Mouse (Mus musculus) c-Kit-positive CD71-positive TER-119-positive erythroid progenitor cells, embryonic 14.5 days (primary cell): Measurements from ENCODE around the gene Phex.

Experiments
- DNase-seq: peaks from one replicate; pipeline ENCODE4 v3.0.0-alpha.2; 2013; ENCODE audit warnings: low spot score

Gene Phex

DNA sequence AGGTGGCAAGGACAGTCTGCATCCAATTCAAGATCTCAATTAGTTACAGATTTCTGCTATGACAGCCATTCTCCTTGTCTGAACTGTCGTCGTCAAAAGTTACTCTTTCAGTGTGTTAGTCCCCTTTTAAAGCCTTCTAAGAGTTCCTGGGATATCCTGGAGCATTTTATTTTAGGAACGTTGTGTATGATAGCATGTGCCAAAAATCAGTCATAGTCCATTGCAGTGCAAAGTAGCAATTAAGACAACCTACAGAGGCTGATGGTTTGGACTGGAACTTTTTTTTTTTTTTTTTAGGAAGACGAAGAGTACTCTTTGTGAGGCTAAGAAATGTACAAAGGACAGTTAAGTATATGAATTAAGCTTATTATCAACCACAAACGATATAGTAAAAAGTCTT, at the start of gene Phex:
Phex (minus strand) TSS at position 101 of the 400 bp plus-strand sequence.
- no peak for DNase-seq

DNA sequence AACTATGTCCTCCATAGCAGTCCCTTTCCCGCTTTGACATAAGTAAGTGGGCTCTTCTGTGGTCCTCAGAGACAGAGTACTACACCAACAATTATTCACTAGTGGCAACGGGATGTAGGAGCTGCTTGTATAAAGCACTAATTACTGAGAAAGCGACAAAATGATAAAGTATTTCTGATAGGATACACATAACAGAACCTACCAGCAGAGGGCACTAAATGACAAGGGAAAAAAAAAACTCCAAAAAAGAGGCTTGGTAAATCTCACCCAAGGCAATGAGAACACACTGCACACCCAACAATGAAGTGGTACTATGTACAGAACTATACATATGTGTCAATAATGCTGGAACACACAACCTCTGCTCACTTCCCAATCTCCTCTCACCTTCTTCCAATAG, 47.6 kb upstream of the Phex start:
- DNase-seq = peak; percentile 4

DNA sequence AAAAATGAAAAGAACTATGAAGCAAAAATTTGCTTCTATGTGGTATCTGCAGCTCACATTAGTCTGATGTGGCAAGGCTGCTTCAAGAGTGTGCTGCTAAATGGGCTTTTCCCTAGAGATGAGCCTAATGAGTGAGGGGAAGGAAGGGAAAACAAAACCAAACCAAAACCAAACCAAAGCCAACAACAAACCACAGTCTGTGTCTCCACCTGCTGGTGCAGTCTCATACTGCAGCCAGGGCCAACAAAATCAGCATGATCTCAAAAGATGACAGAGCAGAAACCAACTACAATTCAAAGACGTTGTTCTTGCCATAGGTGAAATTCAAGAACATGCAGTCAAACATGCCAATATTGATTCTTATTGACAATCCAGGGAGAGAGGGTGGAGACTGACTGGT, 39.3 kb upstream of the Phex start:
- peak; percentile 32 for DNase-seq

DNA sequence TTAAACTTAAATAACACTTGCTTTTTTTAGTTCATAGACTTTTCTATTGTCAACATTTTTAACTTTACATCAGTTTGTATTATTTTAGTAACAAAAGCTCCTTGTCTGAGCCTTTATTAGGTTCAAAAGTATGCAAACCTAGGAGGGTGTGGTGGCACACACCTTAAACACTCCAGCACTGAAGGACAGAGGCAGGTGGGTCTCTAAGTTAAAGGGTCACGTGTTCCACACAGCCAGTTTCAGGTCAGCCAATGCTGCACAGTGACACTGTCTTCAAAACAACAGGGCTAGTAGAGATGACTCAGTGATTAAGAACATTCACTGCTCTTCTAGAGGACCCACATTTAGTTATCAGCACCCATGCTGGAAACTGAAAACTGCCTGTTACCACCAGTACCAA, 33.9 kb upstream of the Phex start:
- no peak for DNase-seq

DNA sequence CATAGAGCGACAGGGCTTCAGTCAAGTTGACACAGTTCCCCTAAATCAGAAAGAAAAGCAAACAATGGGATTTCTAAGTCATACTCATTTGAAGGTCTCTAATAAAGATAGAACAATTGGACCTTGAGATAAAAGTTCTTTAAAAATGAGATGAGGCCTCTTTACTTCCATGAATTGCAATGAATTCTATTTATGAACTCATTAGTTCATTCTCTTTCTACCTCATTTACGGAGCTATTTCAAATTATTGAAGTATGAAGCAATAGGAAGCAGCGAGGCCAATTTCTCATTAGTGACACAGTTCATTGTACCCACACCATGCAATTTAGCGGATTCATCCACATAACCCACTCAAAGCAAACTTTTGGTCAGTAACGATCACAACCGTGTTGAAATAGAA, 32.3 kb upstream of the Phex start:
- no peak for DNase-seq

DNA sequence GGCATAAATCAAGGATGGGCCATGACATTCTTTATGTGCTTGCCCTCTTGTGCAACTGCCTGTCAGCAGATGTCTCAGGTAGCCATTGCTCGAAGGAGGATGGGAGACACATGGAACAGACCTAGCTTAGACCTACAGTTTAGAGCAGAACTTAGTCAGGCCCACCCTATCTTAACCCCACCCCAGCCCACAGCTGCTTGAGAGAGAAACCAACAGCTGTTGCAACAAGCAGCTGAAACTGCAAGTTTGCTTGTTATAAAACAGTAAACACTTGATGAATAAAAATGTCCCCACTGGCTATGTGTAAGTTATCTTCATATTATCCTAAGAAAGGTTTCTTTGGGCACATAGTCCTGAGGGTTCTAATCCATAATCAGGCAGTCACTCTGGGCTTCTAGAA, 19.7 kb upstream of the Phex start:
- DNase-seq = no peak

DNA sequence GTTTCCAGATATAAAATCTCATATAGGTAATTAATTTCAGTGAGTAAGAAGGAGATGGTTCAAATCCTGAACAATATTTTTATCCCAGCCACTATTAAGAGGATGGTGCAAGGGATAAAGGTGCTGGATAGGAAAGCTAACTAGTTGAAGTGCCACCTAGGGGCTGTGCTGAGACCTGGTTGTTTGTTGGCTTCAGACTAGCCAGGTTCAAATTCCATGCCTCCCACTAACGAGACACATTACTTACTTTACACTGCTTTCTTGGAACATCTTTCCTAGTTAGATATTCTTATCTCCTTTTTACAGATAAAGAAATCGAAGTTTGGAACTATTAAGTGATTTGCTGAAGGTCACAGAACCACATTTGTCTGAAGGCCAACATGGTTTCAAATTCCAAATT, 4.3 kb upstream of the Phex start:
- no peak for DNase-seq

DNA sequence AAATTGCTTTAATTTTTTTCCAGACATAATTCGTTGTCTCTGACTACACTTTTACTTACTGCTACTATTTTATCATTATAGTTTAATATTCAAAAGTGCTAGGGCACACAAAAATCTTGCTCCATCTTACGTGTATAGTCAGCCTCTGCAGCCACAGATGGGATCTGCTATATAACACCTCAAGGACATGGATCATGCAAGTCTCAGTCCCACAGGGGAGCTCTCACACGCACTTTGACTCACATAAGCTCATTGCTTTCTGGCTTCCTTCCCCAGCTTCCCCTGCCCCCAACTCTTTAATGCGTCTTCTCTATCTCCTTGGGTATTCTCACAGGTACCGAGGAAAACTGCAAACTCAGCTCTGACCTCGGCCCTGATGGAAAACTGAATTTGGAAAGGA, 10.2 kb downstream of the Phex start:
- no peak for DNase-seq

DNA sequence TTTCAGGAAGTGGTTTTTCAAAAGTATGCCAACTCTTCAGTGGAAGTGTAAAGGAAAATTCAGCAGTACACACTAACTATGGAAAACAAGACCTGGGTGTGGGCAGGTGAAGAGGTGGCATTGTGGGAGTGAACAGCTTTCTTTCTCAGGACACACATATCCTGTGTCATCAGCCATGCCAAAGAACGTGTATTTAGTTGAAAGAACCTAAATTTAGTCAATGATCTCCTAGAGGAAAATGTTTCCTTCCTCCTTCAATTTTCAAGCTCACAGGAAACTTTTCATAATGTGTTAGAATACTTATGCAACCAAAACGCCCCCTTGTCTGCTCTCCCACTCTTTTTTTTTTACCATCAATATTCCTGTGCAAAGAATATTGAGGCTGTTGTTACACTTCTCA, 23.9 kb downstream of the Phex start:
- no peak for DNase-seq

DNA sequence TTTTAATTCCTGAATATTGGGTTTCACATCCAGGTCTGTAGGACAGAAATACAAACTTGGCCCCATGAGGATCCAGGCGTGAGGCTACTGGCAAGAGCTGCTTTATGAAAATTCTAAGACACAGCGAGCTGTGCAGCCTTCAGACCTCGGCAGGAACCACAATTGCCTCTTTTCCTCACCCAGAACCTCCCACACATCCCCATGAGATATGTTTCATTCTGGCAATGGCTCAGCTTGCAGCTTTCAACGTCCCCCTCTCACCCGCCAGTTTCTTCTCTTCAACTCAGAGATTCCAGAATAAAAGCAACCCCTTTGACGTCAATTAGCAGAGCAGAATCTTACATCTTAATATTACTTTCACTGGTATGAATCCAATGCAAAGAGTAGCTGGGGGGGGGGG, 25.0 kb downstream of the Phex start:
- no peak for DNase-seq

DNA sequence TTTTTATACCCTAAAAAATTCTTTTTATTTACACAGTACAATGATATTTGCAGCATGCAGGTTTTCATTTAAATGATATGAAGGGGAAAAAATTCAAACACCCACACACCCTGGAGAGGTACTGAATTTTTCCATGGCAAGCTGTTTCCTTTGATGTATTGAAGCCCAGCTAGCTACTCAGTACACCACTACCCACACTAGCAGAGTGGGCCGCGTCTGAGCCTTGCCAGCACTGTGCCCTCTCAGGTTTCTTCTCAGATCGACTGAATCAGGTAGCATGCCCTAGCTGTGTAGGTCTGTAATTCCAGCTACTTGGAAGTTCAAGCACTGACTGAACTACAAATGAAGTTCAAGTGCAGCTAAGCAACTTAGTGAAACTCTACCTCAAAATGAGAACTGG, 26.7 kb downstream of the Phex start:
- no peak for DNase-seq

DNA sequence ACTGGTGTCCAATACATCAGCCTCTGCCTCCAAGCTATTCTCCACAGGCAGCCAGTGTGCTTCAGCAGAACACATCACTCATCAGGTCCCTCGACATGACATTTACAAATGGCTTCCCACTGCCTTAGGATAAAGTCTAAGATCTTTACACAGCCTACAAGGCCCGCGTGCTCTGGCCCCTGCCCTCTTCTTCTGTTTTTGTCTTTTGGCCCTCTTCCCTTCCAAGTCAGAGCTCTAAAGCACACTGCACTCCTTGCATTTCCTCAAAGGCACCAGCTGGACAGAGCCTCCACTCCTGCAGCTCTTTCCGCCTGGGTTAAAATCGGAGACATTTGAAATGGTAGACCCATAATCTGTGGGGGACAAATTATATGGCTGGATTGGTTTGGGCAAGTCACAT, 28.1 kb downstream of the Phex start:
- no peak for DNase-seq

DNA sequence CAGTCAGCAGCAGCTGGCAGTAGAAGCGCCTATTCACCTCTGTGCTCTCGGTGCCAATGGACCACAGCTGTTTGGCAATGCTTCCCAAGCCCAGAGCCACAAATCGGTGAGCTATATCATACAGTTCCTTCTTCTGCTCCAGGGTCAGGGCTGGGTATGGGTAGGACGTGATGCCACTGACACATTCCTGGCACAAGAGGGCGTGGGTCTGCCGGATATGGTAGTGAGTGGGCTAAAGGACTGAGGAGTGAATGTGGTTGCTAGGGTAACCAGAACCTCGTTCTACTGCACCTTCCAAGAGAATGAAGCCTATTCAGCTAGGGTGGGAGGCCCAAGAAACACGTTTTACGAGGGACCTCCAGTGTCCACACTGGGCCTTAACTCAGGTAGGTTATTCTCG, 36.3 kb downstream of the Phex start:
- no peak for DNase-seq

DNA sequence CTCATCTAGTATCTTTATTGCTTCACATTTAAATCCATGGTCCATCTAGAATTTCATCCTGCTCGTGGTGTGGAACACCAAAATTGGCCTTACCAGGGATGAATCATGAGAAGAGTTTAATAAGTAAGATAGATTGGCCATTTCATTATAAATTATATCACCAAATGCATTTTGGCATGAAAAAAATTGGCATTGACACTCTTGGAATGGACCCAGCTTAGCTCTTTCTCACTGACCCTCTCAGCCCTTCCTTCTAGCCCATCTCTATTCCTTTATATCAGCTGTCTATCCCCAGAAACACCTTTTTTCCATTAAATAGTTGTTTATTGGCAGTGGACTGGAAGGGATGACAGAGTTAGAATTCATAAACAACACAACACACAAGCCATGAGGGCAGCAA, 37.7 kb downstream of the Phex start:
- no peak for DNase-seq

DNA sequence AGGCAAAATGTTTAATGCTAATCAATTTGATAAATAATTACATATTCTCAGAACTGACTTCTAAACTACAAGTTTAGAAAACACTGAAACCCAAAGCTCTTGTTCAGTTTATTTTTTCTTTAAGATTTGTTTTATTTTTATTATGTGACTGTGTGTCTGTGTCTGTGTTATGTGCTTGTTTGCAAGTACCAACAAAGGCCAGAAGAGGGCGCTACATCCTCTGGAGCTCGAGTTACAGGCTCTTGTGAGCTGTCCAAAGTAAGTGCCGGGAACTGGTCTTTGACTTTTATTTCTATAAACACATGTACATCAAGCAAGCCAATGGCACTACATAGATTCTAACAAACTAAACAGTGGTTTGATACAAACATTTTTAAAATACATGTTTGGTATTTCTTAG, 41.2 kb downstream of the Phex start:
- DNase-seq = no peak

DNA sequence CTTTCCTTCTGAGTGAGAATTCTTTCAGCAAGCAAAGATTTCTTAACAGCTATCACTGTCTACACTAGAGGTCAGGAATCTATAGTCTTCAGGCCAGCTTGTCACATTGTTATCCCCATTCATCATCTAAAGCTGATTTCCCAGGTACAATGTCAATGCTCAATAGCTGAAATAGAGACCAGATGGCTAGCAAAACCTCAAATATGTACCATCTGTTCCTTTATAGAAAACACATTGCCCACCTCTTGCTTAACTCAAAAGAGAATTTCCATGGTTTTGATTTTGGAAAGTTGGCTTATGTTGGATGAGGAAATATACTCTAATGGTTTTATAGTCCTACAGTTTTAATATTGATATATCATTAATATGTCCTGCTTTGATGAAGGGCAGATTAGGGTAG, 45.9 kb downstream of the Phex start:
- DNase-seq = no peak

DNA sequence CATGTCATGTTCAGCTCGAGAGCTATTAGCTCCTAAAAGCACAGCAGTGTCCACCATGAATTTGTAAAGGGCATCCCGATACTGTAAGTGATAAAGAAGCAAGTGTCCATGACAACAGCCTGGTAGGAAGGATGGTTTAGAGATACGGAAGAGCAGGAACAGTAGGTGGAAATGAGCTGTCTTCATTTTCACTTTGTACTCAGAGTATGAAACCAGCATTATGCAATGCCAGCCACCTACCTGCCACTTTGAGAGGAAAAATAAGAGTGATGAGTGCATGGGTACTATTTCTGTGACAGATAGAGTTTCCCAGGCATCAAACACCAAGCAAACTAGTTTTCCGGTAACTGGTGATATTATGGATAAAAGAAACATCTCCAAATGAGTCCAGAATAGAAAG, 59.6 kb downstream of the Phex start:
- DNase-seq = no peak

DNA sequence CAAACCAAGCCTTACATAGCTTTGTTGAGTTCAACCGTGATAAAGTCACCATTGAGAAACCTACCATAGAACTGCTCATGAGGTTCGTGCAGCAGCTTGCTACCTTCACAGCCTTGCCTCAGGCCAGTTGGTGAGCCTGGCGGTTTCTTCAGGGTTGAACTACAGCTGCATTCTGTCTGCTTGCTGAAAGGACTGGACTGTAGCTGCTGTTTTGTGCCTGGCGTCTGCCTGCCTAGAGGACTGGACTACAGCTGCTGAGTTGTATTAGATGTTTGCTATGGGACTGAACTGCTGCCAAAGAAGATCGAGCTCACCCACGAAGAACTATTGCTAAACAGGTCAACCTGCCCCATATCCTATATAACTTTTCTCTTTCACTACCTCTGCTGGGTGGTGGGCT, 68.9 kb downstream of the Phex start:
- no peak for DNase-seq

DNA sequence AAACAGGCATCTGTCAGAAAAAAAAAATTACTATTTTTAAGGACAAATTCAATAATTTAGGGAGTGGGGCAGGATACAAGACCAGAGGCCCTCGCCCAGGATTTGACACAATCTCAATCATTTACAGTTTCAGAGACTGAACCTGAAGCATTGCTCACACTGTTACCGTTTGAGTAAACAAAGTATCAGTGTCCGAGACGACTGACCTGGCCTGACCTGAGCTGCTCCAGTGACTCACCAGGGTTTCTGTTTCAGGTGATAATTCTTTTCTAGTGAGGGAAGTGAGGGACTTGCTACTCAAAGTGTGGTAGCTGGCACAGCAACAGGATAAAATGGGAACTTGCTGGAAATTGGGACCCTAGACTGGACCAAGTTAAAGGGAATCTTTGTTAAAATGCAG, 80.4 kb downstream of the Phex start:
- no peak for DNase-seq

DNA sequence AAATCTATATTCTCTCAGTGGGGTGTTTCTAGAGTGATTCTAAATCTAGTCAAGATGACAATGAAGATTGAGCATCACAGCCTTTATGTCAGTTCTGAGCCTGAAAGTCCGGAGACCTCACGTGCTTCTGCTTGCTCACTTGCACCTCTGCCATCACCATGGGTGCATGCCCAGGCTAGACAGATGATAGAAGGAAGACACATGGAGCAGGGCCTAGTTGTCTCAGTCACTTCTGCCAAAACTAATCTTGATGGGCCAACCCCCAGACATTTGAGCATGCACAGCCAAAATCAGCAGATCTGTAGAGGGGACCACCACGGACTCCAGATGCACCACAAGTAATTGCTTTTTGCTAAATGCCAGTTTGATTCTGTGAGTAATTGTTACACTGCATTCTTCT, 85.3 kb downstream of the Phex start:
- no peak for DNase-seq

DNA sequence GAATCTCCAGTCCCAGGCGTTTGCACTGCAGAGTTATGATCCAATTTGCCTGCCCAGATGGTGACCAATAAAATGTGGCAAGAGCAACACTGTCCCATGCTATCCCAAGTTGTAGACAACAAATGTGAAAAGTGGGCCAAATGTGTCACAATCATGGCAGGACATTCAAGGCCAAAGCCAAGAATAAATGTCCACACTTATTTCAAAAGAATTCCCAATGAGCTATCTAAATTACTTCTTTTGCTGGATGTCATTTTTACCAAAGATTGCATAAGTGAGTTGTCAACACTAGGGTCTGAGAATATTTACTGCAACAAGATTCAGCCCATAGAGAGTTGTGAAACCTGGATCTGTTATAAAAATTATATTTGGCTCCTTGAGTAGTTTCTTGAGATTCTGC, 86.7 kb downstream of the Phex start:
- no peak for DNase-seq

DNA sequence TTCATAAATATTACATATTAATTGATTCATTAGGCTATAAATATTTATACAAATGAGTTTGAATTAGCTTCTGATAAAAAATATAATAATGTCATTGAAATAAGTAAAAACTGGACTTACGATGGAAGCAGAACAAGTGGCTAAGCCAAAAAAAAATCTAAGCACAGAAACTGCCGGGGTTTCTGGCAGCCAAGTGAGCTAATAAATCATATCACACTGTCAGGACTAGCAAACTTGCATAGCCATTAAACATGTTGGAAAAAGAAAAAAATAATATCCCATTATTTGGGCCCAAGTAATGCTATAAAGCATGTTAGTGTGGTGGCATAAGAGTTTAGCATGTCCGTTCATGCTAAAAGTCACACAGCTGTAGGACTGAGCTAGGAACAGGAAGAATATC, 87.4 kb downstream of the Phex start:
- no peak for DNase-seq

DNA sequence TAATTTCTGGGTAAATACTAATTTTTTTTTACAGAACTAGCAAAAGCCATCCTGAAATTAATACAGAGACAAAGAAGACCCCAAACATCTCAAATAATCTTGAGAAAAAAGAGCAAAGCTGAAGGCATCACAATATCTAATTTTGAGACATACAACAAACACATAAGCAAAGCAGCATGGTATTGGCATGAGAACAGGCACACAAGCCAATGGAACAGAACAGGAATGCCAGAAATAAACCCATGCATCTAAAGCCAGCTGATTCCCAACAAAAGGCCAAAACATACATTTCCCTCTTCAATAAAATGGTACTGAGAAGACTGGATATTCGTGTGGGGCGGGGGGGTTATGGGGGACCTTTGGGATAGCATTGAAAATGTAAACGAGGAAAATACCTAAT, 90.7 kb downstream of the Phex start:
- DNase-seq = no peak

DNA sequence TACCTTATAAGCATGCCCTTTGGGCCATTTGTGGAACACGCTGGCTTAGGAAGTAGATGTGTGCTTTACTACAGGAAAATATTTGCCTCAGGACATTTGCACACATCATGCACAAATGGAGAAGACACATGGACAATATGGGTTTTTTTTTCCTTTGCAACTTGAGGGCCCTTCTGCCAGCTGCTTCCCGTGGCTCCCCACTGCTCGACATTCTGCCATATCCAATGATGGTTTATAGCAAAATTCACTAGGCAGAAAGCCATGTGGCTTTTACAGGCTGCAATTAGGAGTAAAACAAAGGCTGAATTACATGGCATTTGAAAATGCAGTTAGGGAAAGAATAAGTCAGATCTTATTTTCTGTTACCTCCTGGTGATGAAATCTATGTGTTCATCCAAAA, 104.8 kb downstream of the Phex start:
- no peak for DNase-seq

DNA sequence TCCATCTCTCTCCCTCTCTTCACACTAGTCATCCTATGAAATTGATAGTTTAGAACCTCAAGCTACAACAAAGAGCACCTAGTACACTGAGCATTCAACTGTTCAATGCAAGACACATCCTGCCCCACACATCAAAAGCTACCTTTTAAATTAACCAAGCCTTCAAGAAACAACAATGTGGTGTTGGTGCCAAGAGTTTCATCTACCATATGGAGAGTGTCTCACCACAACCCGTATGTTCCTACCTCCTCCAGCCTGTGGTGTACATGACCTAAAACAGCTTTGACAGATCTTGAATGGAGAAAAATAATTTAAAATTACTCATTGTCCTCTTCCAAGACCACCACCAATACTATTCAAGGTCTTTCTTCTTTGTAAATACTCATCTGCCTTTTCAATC, 106.9 kb downstream of the Phex start:
- no peak for DNase-seq

DNA sequence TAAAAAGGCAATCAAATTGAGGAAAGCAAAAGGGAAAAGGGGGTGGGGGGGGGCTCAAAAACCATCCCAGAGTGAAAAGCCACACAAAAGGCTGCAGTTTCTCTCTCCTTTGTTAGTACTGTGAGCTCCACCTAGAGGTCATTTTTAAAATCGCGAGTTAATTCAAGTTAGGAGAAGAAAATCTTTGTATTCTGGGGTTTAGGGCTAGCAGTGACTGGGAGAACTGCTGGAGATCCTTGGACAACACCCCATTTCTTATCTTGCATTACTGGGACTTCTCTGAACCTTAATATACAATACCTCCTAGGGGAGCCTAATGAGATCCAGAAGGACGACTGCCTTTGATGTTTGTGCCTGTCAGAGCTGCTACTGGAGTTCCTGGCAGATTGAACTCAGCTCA, 107.7 kb downstream of the Phex start:
- peak; percentile 1 for DNase-seq
